Mouse (Mus musculus) cerebellum, adult 2 months (tissue): ENCODE measurements around the gene Pnma1.

Source experiments
- CTCF ChIP-seq: fragments of 200-500 bp; IDR thresholded peaks from 2 replicates; pipeline ENCODE4 v1.5.1; 2011; ENCODE audit warnings: low read depth, mild to moderate bottlenecking, control low read depth, low read length, moderate library complexity, borderline replicate concordance; ENCODE audit not compliant: insufficient read depth
- POLR2A ChIP-seq: fragments of 200-500 bp; IDR thresholded peaks from 2 replicates; pipeline ENCODE4 v1.6.1; 2011; ENCODE audit warnings: low read length, control low read depth, borderline replicate concordance; ENCODE audit not compliant: insufficient read depth

DNA sequence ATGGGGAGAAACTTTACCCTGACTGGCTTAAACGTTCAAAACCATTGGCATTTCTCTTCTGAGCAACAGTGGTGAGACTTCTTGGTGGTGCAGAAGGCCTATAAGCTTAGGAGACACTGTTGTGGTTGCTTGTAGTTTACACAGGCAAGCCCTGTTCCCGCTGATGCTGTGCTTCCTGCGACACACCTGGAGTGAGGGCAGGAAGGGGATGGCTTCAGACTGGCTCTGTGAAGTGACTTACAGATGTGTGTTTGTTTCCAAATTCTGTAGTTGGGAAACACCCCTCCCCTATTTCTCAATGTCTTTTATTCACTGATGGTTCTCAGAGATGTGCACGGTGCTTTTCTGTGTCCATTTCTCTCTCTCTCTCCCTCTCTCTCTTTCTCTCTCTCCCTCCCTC, 8.2 kb downstream of the Pnma1 start:
- TF ChIP-seq CTCF (no peak), POLR2A (no peak)
